Mouse (Mus musculus): Measurements from ENCODE around the gene Rrnad1.

GRCm38 (mm10) chr3:87891481-87891880, 39.0 kb downstream of the Rrnad1 start:
- TF ChIP-seq CTCF (IDR thresholded peaks at IDR 0.05; ENCODE audit: low read depth) (no peak), EP300 (IDR thresholded peaks at IDR 0.05; ENCODE audit: low read depth) (no peak)

All from liver, embryonic 14.5 days (tissue).